Mouse (Mus musculus) brain, adult 2 months (tissue): ENCODE data around the gene Nol10.

ENCODE experiments used
- DNase-seq: peaks from one replicate; pipeline ENCODE4 v3.0.0; 2011; ENCODE audit warnings: low read depth, low spot score

Nol10 gene

DNA sequence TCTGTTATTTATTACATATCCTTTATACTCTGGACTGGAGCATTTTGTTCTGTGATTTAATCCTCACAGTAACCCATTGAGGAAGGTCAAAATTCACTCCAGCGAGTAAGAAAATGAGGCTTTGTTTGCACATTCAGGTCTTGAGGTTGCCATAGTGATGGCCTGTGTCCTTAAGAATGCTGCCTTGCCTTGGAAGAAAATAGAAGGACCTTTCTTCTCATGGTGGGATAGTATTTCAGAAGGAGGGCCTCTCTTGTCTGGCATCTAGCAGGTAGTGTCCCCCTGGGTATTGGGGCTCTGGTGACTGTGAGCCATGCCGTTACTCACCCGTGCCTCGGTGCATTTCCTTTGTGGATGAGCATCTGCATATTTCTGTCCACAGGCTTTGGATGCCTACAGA, 12.4 kb downstream of the Nol10 start:
- DNase-seq, result no peak

DNA sequence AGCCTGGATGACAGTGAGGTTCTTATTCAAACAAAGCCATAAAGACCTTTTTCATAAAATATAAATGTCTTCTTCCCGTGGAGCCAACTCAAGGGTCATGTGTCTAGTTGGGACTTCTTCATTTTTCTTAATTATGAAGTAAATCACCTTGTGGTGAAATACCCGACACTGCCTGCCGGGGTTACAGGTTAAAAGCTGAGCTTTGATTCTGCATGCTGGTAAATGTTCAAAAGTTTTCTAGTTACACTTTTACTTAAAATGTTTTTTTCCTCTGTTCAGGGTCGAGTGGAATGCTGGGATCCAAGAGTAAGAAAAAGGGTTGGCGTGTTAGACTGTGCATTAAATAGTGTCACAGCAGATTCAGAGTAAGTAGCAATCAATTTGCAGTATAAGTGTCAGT, 14.1 kb downstream of the Nol10 start:
- DNase-seq, result no peak

DNA sequence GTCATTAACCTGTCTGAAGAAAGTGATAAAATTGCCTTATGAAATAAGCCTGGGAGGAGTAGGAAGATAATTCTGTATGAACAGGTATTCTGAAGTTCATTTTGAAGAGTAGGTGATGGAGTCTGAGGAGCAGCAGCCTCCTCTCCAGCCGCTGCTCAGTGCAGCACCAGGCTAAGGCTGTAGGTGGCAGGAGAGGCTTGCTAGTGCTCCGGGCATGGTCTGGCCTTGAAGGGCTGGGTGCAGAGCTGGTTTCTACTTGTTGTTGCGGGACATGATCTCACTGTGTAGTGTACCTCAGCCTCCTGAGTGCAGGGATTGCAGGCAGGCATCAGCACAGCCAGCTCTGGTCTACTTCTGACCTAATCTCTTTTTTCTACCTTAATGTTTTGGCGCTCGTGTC, 18.7 kb downstream of the Nol10 start:
- peak; percentile 72 for DNase-seq

DNA sequence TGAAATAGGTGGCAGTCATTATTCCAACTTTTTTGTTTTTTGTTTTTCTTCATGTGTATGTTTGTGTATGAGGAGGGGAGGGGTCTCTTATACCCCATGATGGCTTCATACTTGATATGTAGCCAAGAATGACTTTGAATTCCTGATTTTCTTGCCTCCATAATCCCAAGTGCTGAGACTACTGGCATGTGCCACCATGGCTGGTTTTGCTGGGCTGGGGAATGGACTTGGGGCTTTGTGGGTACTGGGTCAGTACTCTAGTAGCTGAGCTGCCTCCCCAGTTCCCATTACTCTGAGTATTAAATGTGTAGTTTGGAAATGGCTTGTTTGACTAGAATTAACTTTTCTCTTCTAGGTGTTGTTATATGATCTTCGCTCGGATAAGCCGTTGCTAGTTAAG, 20.9 kb downstream of the Nol10 start:
- DNase-seq, result no peak

DNA sequence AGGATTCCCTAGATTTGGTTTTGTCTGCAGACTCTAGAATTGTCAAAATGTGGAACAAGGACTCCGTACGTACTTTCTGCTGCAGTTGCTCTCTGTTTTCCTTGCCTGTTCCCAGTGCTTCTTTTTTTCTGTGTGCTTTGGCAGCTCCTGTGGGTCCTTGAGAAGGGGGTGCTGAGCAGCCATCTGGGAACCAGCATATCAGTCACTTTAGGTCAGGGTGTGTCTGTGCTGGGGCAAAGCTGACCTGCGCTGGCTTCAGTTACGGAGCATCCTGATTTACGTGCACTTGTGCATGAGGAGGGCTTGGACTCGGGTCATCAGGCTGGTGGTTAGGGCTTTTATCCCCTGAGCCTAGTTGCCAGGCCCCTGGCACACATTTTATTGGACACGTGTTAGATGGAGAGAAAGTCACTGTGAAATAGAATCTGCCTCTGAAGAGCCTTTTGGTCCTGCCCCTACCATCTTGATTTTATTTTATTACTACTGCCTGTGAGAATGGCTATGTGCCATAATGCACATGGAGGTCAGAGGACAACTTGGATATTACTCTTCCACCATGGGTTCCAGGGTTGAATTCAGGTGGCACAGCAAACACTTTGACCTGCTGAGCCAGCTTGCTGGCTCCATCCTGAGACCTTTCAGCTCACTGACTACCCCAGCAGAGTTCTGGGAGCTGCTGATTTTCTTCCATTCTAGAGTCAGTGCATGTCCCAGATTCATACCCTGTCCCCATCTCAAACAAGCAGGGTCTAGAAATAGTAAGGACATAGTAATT, 21.5 kb downstream of the Nol10 start:
- no peak for DNase-seq

DNA sequence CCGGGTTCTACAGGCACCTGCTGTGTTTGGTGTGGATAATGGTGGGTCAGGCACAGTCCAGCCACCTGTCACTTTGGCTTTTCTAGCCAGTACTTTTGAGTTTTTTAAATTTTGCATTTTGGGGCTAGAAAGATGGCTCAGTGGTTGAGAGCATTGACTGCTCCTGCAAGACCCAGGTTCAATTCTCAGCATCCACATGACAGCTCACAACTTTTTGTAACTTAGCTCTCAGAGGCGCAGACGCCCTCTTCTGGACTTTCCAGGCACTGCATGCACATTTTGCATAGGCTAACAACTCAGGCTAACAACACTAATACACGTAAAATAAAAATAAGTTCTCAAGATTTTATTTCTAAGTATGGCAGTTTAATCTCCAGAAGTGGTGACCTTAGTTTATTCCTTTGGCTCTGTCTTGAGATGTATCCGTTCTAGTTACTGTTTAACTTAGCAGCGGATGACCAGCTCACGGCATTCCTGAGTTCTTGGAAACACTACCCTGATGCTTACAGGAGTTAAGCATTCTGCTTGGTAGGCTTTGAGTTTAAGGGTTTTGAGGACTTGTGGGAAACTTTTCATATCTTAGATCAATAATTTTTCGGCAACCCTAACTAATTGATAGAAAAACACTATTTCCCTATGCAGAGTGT, 23.5 kb downstream of the Nol10 start:
- DNase-seq, result no peak

DNA sequence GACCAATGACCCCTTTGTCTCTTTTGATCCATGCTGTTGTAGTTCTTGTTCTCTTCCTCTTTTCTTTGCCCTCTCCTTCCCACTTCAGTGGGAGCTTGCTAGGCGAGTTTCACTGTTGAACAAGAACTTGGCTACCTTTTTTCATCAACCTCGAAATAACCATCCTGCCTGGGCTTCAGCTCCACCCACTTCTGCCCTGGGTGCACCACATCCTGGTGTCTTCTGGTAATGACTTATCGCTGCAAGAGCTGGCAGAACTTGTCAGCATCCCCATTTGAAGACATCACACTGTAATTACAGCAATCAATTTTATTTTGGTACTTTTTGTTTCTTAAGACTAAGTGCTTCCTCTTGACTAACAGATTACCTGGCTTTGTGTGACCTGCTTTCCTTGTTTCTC, 24.4 kb downstream of the Nol10 start:
- DNase-seq, result no peak

DNA sequence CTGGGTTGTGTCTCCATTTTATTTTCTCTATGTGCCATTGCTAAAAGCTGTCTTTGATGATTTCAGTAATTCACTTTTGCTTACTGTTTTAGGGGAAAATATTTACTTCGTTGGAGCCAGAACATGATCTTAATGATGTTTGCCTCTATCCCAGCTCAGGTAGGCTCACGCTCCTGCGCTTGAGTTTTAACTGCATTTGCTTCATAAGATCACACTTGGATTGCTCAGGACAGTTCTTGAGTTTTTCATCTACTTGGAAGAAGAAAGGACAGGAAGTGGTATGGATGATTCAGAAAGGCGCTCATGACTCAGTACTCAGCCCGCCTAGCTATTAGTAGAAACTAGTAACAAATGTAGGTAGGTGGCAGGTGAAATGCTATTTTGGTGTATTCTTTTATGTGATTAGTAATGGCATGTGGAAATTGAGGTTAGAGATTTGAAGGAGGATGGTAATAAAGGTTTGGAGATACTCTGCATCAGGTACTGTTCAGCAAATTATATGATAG, 25.3 kb downstream of the Nol10 start:
- peak; percentile 61 for DNase-seq

DNA sequence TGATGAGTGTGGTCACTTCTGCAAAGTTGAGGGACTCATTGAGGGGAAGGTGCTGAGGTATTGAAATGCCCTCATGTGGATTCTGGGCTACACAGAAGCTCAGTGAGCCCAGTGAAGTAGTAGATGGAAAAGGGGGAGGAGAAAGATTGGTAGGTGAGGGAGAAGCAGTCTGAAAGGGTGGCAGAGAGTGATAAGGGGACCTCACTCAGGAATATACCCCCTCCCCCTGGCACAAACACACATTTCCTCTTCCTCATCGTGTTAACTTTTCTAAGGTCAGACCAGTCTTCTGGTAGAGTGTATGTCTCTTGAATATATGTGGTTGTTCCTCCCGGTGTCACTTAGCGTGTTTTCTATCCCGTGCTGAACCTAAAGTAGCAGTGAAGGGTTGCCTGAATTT, 27.0 kb downstream of the Nol10 start:
- no peak for DNase-seq

DNA sequence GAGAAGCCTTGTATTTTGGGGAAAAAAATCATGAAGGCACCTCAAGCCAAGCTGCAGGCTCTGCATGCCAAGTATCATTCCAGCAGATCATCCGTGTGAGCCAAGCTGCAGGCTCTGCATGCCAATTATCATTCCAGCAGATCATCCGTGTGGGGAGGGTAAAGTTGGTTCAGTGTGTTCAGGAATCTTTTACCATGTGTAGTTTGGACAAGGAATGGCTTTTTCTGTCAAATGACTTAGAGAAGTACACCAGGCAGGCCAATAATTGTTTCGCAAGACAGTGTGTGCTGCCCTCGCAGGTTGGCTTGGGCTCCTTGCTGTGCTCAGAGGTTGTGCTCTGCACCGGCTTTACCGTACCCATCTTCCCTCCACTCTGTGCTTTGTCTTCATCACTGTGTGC, 28.3 kb downstream of the Nol10 start:
- DNase-seq, result peak; percentile 28

DNA sequence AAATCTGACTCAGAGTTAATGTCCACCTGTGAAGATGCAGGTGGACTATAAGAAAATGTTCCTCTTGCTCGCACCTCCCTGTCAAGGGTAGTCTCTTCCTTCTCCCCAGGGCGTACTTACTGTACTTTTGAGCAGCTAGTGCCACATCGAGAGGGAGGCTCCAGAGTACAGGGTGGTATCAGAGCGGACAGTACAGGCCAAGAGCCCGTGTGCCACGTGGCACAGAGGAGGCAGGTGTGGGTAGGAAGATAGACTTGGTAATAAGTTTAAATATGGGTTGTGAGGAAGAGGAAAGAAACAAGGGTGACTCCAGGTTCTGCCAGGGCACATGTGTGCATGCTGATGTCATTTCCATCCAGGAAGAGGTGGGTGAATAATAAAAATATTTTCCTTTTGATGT, 32.7 kb downstream of the Nol10 start:
- DNase-seq, result no peak

DNA sequence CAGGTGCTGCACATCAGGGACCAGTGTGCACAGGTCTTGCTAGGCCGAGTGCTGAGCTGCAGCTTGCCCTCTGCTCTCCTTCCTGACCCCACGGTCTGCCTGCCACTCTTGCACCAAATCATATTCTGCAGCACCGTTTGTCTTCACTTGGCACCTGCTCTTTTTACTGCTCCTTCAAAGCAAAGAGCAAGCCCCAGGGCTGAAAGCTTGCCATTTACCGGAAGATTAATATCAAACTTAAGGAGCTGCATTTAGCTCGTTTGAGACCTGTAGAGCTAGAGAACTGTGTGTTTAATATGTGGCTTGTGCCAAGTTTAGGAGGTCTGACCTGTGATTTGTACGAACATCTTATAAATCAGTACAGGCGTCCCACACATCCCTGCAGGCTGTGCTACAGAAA, 34.5 kb downstream of the Nol10 start:
- DNase-seq, result no peak

DNA sequence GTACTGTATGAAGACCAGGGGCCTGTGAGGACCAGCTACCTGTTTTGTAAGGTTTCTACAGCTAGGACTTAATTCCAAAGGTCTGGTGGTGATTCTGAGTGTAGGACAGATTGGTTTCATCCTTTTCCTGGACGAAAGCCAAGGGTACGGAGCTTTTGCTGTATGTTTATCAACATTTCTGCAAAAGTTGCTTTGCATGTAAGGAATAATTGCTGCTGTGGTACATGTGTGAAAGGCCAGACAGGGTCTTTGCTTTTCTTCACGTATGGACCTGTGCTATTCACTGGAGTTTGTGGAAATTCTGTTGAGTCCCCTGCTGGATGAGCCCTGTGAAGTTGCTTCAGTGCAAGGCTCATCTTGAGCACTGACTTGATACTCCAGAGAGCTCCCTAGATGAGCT, 38.6 kb downstream of the Nol10 start:
- no peak for DNase-seq

DNA sequence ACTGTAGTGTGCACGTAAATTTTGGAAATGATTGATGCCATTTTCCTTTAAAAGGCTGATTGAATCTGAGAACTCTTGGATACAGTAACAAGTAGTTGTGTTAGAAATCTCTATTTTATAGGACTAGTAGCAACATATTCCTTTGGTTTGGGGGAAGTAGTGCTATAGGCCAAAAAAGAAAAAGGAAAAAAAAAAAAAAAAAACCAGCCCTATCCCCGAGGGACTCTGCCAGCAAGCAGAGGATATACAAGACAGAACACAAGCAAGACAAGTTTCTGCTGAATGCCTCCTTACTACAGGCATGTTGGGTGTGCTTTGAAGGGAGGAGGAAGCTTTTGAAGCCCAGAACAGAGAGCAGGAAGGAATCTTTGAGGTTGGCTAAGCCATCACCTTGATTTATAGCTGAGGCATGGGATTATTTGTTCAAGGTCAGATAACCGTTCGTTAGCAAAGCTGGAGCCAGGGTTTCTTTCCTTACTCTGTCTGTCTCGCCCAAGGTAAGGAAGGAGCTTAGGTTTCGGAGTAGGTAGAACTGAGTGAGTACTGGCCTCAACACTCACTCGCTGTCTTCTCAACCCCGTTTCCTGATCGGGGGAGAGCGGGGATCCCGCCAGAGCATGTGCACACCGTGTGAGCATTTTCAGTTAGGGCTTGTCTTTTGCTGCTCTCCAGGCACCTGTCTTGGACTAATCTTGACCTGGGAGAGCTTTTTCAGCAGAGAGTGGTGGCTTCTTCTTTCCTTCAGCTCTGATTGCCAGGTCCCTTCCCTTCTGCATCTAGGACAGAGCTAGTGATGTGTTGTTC, 39.3 kb downstream of the Nol10 start:
- no peak for DNase-seq

DNA sequence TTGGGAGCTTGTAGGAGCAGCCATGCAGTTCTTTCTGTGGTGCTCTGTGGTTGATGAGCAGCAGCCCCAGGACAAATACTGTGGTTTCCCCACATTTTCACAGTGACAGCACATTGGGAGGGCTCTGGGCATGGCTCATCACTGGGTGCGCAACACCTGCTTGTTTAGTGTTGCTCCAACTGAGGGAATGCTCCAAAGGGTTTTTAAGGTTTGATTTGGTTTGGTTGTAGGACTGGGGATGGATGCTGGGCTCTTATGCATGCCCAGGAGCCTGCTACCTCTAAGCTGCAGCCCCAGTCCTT, 39.8 kb downstream of the Nol10 start:
- DNase-seq, result no peak

DNA sequence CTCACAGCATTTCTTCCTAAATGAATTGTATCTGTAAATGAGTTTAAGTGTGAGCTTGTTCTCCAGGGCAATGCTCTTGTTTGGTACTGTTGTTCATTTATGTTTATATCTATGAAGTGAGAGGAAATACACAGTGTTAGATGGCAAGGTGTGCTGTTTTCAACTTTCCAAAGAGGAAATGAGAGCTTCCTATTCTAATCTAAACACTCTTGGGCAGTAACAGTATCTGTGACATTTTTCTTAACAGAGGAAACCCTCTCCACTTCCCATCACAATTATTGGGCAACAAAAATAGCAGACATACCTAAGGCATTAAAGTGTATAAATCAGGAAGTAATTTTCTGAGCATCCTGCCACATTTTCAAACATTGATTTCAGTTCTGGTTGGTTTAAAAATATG, 41.8 kb downstream of the Nol10 start:
- DNase-seq, result no peak

DNA sequence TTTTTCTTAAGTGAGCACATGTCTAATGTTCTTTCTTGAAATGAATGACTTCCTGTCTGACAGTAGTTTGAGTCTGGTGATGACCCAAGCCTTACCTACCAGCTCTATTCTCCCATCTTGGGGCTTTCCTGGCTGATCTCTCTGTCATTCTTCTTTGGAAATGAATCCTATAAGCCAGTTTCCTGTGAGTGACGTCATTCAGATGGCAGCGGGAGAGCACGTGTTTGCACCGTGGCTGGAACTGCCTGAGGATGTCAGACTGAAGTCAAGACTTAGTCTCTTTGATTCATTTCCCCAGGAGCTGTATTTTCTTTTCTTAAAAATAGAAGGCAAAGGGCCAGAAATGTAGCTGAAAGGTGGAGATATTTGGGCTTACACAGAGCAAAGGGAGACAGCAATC, 42.3 kb downstream of the Nol10 start:
- peak; percentile 23 for DNase-seq

DNA sequence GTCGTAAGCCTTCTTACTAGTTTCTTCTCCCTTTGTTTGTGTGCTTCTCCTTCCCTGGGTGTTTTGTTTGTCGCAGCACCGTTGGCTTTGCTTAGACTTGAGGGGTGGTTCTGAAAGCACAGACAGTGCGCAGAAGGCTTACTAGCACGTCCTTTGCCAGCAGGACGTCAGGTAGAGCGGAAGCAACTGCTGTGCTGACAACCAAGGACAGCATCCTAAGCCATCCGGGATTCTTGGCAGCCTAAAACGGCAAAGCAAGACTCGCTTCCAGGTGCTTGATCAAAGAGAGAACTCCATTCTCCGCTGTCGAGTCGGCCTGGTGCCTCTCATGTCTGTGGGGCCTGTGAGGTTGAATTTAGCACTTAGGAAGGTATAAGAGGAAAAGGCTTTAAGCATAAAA, 44.9 kb downstream of the Nol10 start:
- DNase-seq, result peak; percentile 47

DNA sequence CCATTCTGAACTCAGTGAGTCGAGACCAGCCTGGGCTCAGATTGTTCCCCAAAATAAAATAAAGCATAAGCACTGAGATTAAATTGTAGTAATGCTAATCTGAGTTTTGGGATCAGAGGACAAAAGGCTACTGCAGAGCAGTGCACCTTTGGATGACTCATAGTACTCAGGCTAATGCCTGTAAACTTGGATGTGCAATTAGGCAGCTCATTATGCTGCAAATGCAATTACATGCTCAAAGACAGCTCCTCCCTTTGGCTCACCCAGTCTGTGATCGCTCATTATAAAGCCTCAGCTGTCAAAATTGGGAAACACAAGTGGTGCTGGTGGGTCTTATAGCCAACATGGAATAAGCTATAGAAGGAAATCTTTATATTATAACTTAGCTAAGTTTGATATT, 48.9 kb downstream of the Nol10 start:
- DNase-seq, result peak; percentile 39

DNA sequence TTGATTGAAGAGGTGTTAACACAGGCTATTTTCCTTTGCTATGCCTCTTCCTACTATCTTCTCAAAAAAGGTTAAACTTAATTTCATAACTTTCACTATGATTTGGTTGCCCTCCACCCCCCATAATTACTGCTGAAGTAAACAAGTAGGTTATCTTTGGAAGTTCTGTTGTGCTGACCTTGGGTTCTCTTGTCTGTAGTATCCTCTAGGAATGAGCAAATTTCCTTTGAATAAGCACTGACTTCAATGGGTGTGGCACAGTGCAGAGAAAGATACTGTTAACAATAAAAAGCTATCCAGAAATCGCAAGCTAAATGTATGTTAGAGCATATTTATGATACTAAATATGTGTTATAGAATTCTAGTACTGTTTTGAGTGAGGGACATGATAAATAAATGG, 53.2 kb downstream of the Nol10 start:
- DNase-seq, result no peak

DNA sequence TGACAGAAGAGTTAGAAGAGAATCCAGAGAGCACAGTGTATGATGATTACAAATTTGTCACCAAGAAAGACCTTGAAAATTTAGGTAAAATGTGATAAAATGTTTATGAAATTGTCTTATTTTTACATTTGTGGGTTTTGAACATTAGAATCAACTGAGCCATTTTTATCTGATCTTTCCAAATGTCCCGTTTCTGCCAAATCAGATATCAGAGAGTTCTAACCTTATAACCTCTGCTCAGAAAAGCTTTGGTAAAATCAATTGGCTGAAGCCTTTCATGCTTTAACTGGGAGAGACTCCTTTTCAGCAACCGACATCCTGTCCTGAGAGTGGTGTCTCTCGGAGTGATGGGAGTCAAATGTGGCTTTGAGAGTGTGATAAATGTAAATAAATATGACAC, 53.9 kb downstream of the Nol10 start:
- no peak for DNase-seq

DNA sequence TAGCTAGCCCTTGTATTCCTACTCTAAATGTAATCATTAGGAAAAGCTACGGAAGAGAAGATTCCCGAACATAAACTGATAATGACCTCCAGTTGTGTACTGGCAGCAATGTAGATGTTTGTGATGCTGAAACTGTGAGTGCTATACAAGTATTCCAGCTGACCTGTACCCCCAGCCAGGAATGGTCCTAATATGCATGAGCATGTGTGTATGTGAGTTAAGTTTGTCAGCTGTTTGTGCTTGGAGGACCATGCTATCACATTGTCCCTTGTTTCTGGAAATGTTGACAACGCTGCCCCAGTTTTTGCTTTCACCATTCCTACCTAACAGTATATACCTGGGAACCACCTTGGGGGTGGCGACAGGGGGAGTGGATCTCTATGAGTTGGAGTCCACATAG, 55.7 kb downstream of the Nol10 start:
- DNase-seq, result no peak

DNA sequence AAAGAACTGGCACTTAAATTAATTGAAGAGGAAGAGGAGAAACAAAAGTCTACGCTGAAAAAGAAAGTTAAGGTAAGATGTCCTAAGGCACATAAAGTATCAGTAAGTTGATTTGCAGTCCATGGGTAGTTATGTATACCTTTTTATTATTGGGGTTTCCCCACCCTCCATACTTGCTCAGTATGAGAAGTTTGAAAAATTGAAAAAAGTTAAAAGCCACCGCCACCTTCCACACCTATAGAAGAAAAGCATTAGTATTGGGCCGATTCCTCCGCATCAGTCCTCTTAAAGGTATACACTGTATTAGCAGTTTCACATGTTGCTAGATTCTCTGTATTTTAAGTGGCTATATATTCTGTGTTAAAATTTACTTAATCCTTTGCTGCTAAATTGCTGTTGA, 58.6 kb downstream of the Nol10 start:
- no peak for DNase-seq
